Mouse (Mus musculus): ENCODE data around the gene AI464131.

DNA sequence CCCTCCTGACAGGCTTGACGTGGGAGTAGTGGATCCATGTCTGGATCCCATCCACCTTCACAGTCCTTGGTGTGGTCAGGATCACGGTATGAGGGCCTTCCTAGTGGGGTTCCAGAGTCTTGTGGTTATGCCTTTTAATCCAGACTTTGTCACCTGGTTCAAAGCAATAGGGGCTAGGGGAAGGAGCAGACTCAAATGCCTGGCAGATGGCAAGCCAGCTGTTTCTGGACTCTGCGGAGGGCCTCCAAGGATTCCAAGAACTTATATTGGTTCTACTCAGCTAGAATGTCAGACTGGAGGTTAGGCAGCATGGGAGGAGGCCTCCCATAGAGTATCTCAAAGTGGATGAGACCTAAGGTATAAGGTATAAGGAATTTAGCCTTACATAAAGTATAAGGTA, 55.3 kb downstream of the AI464131 start:
- no peak for TF ChIP-seq CTCF (IDR thresholded peaks at IDR 0.05; ENCODE audit: low read depth)
- TF ChIP-seq EP300 (IDR thresholded peaks at IDR 0.05; ENCODE audit: low read depth) = no peak

All from liver, embryonic 14.5 days (tissue).